Mouse (Mus musculus) embryonic facial prominence, embryonic 12.5 days (tissue): ENCODE measurements around the gene Atrnl1. TPM values are rescaled to one million over a fixed set of nuclear protein-coding genes. Genes with fewer than 3 reads are reported as not detected.
"Not testable (repeated sequence)": the region's sequence is repeated elsewhere in the genome, so short reads cannot be mapped to it uniquely, and the experiment has no call there.

Source experiments
- ATAC-seq: fragments of 200-750 bp; cut with Nextera tagmentation; 2 replicates; pipeline ENCODE4 v1.8.0; 2017; ENCODE audit not compliant: insufficient number of reproducible peaks, insufficient read depth, low FRiP score, low TSS enrichment
- H3K27ac ChIP-seq: fragments of 300-500 bp; sonication (generic); 2 replicates; pipeline ENCODE4 v1.5.1; 2016; ENCODE audit warnings: mild to moderate bottlenecking
- H3K27me3 ChIP-seq: fragments of 300-500 bp; sonication (generic); 2 replicates; pipeline ENCODE4 v1.6.1; 2016; ENCODE audit warnings: mild to moderate bottlenecking, moderate library complexity
- H3K36me3 ChIP-seq: fragments of 300-500 bp; sonication (generic); 2 replicates; pipeline ENCODE4 v1.6.1; 2016; ENCODE audit warnings: mild to moderate bottlenecking
- H3K4me1 ChIP-seq: fragments of 300-500 bp; sonication (generic); 2 replicates; pipeline ENCODE4 v1.6.1; 2016
- H3K4me2 ChIP-seq: fragments of 300-500 bp; sonication (generic); replicated peaks from 2 replicates; pipeline ENCODE4 v1.6.1; 2016; ENCODE audit warnings: mild to moderate bottlenecking, moderate library complexity
- H3K4me3 ChIP-seq: fragments of 300-500 bp; sonication (generic); 2 replicates; pipeline ENCODE4 v1.5.1; 2016; ENCODE audit warnings: mild to moderate bottlenecking
- H3K9ac ChIP-seq: fragments of 300-500 bp; sonication (generic); 2 replicates; pipeline ENCODE4 v1.6.1; 2016; ENCODE audit warnings: mild to moderate bottlenecking, moderate library complexity
- H3K9me3 ChIP-seq: fragments of 300-500 bp; sonication (generic); 2 replicates; pipeline ENCODE4 v1.6.1; 2016; ENCODE audit warnings: mild to moderate bottlenecking, moderate library complexity
- WGBS: fragments of 180-500 bp; shearing (Covaris S2); methylation state at CpG from one replicate; pipeline ENCODE4 v1.1.7; 2016; 5-methylcytosine and 5-hydroxymethylcytosine counted together
- polyA plus RNA-seq: library from polyadenylated mRNA; unstranded; fragments of >200 nt; fragmentation: Nextera tagmentation; extraction: Ambion mirVana; gene quantifications from 2 replicates; pipeline ENCODE4 v1.2.1, GENCODE M21; 2016

The Atrnl1 gene
- polyA plus RNA-seq, 1 experiment from 2014 or later: 12.8 TPM

- H3K9ac ChIP-seq: no peak overlapping the region
- H3K36me3 ChIP-seq: no peaks in the 10 kb centered on the region
- WGBS: 83% methylated on average over 14 of the region's 14 CpGs
- H3K4me1 ChIP-seq: peaks cover 10% of the 10 kb centered on the region; the same call in 1 of the 2 replicates
- no peak for ATAC-seq
- no peaks in the 10 kb centered on the region for H3K9me3 ChIP-seq
- H3K27me3 ChIP-seq: no peaks in the 10 kb centered on the region
- H3K27ac ChIP-seq: no peak overlapping the region
- no peak overlapping the region for H3K4me3 ChIP-seq
- no peak overlapping the region for H3K4me2 ChIP-seq
Observed at GRCm38 (mm10) chr19:57991099-57991760, 380.4 kb downstream of the Atrnl1 start.

GRCm38 (mm10) chr19:57994174-57994833, 383.5 kb downstream of the Atrnl1 start:
- not testable (repeated sequence) for H3K9me3 ChIP-seq, H3K27me3 ChIP-seq, H3K4me2 ChIP-seq, H3K27ac ChIP-seq, ATAC-seq, H3K9ac ChIP-seq, H3K4me3 ChIP-seq, H3K36me3 ChIP-seq, H3K4me1 ChIP-seq
- 91% methylated on average over 15 of the region's 15 CpGs for WGBS

DNA sequence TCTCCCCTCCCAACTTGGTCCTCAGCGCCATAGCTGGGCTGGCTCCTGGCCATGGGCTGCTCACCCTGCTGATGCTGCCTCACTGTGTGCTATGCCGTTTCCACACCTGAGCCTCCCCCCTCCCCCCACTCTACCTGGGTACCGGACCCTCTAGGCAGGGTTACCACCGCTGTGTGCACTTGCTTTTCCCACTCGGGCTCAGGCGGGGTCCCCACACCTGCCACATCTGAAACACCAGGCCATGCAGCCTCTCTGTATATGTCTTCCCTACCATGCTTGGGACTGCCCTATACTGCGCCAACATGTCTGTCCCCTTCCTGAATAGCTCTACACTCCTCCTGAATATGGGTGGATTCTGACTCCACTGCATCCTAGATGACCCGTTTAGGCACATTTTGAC, 384.2 kb downstream of the Atrnl1 start:
- ATAC-seq: no peak
- H3K4me1 ChIP-seq: no peaks in the 10 kb centered on the region
- H3K36me3 ChIP-seq: no peaks in the 10 kb centered on the region
- no peaks in the 10 kb centered on the region for H3K9me3 ChIP-seq
- no peak overlapping the region for H3K4me2 ChIP-seq
- no peak overlapping the region for H3K27ac ChIP-seq
- no peaks in the 10 kb centered on the region for H3K27me3 ChIP-seq
- H3K9ac ChIP-seq: no peak overlapping the region
- H3K4me3 ChIP-seq: no peak overlapping the region
- 93% methylated on average over 8 of the region's 8 CpGs for WGBS

- Histone ChIP-seq H3K4me3 (no peak overlapping the region), H3K27me3 (no peaks in the 10 kb centered on the region), H3K4me2 (no peak overlapping the region), H3K4me1 (no peaks in the 10 kb centered on the region), H3K27ac (no peak overlapping the region), H3K9ac (no peak overlapping the region), H3K36me3 (no peaks in the 10 kb centered on the region), H3K9me3 (no peaks in the 10 kb centered on the region)
- 41% methylated on average over 4 of the region's 4 CpGs for WGBS
- no peak for ATAC-seq
Observed at GRCm38 (mm10) chr19:57997961-57998360, 387.1 kb downstream of the Atrnl1 start.

DNA sequence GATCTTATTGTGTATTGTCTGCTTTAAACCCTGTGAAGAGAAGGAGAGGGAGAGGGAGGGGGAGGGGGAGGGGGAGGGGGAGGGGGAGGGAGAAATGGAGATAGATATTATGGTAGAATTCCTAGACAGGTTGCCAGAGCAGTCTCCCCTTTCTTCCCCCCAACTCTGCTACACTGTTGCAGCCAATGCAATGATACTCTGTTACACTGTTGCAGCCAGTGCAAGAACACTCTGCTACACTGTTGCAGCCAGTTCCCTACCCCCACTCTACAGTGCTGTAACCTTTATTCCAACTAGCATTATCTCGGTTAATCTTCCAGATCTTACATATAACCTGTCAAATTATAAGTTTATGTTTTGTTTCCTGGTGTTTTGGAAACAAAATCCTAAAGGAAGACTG, 400.8 kb downstream of the Atrnl1 start:
- Histone ChIP-seq H3K27me3 (no peaks in the 10 kb centered on the region), H3K27ac (no peak overlapping the region), H3K9ac (no peak overlapping the region), H3K9me3 (no peaks in the 10 kb centered on the region), H3K4me1 (no peaks in the 10 kb centered on the region), H3K4me2 (no peak overlapping the region), H3K4me3 (no peak overlapping the region), H3K36me3 (no peaks in the 10 kb centered on the region)
- ATAC-seq: no peak
- 83% methylated on average over 1 of the region's 1 CpGs for WGBS

DNA sequence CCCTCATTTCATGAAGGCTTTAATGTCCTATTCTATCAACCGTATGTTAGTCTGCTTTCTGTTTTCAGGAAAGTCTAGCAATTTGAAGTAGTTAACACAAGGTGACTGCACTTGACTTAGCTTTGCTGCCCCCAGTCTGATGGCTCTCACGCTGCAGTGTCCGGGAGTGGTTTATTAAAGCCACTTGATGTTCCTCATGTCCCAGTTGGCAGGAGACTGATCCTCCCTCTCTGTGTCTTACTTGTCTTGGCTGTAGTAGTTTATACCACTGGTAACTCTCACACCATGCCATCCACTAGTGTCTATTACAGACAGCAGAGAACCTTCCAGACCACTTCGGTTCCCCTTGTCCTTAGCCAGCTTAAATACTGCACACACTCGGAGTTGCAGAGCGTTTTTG, 404.9 kb downstream of the Atrnl1 start:
- no peaks in the 10 kb centered on the region for H3K9me3 ChIP-seq
- no peak for ATAC-seq
- no peak overlapping the region for H3K9ac ChIP-seq
- no peak overlapping the region for H3K4me2 ChIP-seq
- no peak overlapping the region for H3K27ac ChIP-seq
- 87% methylated on average over 6 of the region's 6 CpGs for WGBS
- H3K27me3 ChIP-seq: no peaks in the 10 kb centered on the region
- H3K4me1 ChIP-seq: no peaks in the 10 kb centered on the region
- H3K36me3 ChIP-seq: no peaks in the 10 kb centered on the region
- no peak overlapping the region for H3K4me3 ChIP-seq

GRCm38 (mm10) chr19:58016561-58017453, 406.0 kb downstream of the Atrnl1 start:
- no peak for ATAC-seq
- Histone ChIP-seq H3K4me2 (no peak overlapping the region), H3K4me3 (no peak overlapping the region), H3K9ac (no peak overlapping the region), H3K9me3 (no peaks in the 10 kb centered on the region), H3K36me3 (no peaks in the 10 kb centered on the region), H3K27me3 (no peaks in the 10 kb centered on the region), H3K4me1 (no peaks in the 10 kb centered on the region), H3K27ac (0 out of 2 replicates have a peak overlapping the region, but pooled peaks have one; percentile 23)
- 75% methylated on average over 9 of the region's 9 CpGs for WGBS

GRCm38 (mm10) chr19:58017468-58017867, 406.6 kb downstream of the Atrnl1 start:
- H3K9ac ChIP-seq: no peak overlapping the region
- no peak for ATAC-seq
- WGBS: 93% methylated on average over 3 of the region's 3 CpGs

DNA sequence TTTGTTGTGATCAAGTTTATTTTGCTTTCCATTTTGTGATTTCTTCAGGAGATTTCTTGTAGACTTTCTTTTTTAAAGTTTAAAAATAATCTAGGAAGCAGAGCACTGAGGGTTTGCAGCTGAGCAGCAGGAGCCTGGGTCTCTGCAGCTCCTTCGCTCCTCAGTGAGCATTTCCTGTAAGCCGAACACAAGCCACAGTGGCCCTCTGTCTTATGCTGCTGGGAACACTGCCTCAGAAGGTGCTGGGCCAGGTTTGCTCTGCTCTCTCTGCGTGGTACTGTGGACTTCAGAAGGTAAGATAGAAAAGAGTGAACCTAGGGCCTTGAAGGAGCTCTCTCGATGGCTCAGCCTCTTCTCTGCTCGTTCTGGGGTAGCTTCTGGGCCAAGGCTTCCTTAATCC, 407.9 kb downstream of the Atrnl1 start:
- Histone ChIP-seq H3K4me2 (no peak overlapping the region), H3K27ac (no peak overlapping the region), H3K27me3 (no peaks in the 10 kb centered on the region), H3K4me1 (no peaks in the 10 kb centered on the region), H3K4me3 (no peak overlapping the region), H3K36me3 (no peaks in the 10 kb centered on the region), H3K9me3 (no peaks in the 10 kb centered on the region), H3K9ac (no peak overlapping the region)
- WGBS: 66% methylated on average over 5 of the region's 5 CpGs
- ATAC-seq: no peak

More at GRCm38 (mm10) chr19:58017468-58017867, 406.6 kb downstream of the Atrnl1 start:
- H3K9me3 ChIP-seq: no peaks in the 10 kb centered on the region
- H3K4me1 ChIP-seq: no peaks in the 10 kb centered on the region
- no peak overlapping the region for H3K4me2 ChIP-seq
- no peaks in the 10 kb centered on the region for H3K27me3 ChIP-seq
- 0 out of 2 replicates have a peak overlapping the region, but pooled peaks have one; percentile 11 for H3K27ac ChIP-seq
- H3K4me3 ChIP-seq: no peak overlapping the region
- H3K36me3 ChIP-seq: no peaks in the 10 kb centered on the region

GRCm38 (mm10) chr19:58021514-58022284, 410.9 kb downstream of the Atrnl1 start:
- H3K9me3 ChIP-seq: no peaks in the 10 kb centered on the region
- H3K27ac ChIP-seq: no peak overlapping the region
- H3K4me3 ChIP-seq: no peak overlapping the region
- no peak overlapping the region for H3K4me2 ChIP-seq
- no peaks in the 10 kb centered on the region for H3K36me3 ChIP-seq
- 93% methylated on average over 8 of the region's 8 CpGs for WGBS
- H3K27me3 ChIP-seq: no peaks in the 10 kb centered on the region
- no peak overlapping the region for H3K9ac ChIP-seq
- no peak for ATAC-seq
- H3K4me1 ChIP-seq: no peaks in the 10 kb centered on the region

GRCm38 (mm10) chr19:58023216-58023825, 412.5 kb downstream of the Atrnl1 start:
- H3K27me3 ChIP-seq: no peaks in the 10 kb centered on the region
- no peaks in the 10 kb centered on the region for H3K4me1 ChIP-seq
- no peak overlapping the region for H3K4me2 ChIP-seq
- H3K36me3 ChIP-seq: 0 out of 2 replicates have a peak, but pooled peaks cover 4% of the 10 kb centered on the region
- H3K4me3 ChIP-seq: no peak overlapping the region
- no peak overlapping the region for H3K27ac ChIP-seq
- WGBS: 85% methylated on average over 14 of the region's 14 CpGs
- H3K9ac ChIP-seq: no peak overlapping the region
- no peak for ATAC-seq
- no peaks in the 10 kb centered on the region for H3K9me3 ChIP-seq
